Mouse (Mus musculus) MN1 (cell line): ENCODE results near the gene Erbb2.

Source experiments
- DNase-seq: peaks from one replicate; pipeline ENCODE4 v3.0.0-alpha.2; 2016; ENCODE audit warnings: low spot score

Gene Erbb2

DNA sequence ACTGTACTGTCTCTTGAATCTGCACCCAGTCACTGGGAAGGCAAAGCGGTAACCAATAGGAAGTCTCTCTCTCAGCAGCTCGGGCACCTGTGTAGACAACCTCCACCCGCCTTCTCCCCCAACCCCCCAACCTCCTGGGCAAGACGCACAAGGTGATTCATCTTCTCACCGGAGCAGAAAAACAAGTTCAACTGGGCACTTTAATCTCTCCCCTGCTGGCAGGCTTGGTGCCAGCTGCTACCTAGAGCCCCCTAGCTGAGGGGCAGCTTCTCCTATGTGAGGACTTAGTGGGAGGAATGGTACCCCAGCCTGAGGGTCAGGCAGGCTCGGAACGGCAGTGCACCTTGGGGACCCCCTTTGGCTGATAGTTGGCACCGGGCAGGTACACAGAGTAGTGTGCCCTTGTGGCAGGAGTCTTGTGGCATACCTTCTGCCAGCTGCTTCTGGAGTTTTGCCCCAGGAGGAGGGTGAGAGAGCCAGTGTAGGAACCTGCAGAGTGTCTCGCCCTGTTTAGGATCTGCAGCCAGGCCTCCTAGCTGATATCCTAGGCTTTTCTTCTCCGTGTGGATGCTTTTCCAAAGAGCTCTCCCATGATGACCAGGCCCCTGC lies 6.8 kb downstream of the Erbb2 start:
- DNase-seq = no peak

DNA sequence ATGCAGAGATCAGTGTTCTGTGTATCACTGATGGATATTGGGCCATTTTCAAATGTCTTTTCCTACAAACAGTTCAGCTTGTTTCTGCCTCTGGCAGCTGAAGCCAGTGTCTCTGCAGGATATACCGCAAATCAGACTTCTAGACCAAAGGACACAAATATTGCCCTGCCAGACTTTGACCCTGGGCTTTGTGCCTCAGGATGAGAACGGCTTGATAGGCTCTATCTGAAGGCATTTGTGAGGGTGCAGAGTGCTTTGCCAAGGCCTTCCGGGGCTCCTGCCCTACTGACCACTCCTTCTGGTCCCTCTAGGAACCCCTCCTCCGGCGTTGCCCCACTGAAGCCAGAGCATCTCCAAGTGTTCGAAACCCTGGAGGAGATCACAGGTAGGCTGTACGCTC lies 14.3 kb downstream of the Erbb2 start:
- DNase-seq = no peak

DNA sequence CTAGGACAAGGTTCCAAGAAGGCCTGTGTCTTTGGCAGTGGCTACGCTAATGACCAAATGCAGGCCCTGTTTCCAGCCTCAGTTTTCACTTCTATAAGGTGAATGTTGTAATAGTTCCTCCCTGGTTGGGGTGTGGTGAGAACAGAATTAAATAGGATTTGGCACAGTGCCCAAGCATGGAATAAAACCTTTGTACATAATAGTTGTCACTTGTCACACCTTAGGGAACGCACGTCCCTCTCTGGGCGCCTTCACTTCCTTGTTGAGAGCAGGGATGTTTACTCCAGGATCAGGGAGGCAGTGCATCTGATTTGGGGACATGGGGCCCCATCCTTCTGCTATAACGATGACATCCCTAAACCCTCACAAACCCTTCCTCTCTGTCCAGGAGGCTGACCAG lies 16.2 kb downstream of the Erbb2 start:
- DNase-seq = no peak

DNA sequence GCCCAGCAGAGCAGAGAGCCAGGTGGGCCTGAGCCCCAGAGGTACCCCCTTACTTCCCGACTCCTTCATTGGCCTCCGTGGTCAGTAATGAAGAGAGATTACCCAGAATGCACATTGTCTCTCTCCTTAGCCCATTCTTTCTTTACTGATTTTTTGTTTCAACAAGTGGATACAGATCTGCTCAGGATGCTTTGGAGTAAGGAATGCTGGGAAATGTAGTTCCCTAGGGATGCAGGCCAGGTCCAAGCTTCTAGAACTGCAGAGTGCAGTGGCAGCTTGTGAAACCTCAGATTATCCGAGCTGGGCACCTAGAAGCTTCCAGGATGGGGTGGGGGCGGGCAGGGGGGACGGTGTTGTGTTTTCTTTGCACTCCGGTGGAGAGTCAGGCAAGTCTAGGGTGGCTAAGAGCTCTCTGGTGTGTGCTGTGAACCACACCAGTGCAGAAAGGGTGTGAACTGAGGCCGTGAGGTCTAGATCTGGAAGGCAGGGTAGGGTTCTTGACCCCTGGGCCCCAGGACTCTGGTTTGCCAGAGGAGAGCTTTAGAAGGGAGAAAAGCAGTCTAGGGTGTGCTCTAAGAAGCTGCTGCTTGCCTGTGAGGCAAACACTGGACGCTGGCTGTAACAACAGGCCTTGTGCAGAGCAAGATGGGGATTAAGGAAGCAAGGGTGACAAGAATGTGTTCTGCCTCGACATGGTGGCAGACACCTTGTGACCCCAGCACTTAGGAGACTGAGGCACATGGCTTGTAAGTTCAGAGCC lies 19.7 kb downstream of the Erbb2 start:
- no peak for DNase-seq

DNA sequence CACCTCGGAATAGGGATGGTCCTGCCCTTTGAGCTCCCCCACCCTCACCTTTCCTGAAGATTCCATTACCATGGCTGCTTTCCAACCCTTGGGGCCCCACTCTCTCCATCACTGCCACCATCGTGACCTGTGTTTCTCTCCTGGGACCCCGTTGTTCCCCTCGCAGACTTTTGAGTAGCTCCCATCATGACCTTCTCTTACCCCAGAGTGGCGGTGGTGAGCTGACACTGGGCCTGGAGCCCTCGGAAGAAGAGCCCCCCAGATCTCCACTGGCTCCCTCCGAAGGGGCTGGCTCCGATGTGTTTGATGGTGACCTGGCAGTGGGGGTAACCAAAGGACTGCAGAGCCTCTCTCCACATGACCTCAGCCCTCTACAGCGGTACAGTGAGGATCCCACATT lies 23.5 kb downstream of the Erbb2 start:
- DNase-seq = no peak

DNA sequence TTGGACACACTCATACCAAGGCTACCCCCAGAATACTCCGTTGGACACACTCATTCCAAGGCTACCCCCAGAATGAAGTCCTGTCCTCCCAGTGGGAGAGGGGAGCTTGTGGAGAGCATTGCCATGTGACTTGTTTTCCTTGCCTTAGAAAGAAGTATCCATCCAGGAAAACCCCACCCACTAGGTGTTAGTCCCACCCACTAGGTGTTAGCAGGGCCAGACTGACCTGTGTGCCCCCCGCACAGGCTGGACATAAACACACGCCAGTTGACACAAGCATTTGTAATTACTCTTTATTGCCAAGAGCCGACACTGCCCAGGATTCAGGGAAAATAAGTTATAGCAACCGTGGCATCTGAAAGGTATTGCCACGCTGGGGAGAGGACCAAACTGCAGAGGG lies 25.2 kb downstream of the Erbb2 start:
- DNase-seq = no peak

DNA sequence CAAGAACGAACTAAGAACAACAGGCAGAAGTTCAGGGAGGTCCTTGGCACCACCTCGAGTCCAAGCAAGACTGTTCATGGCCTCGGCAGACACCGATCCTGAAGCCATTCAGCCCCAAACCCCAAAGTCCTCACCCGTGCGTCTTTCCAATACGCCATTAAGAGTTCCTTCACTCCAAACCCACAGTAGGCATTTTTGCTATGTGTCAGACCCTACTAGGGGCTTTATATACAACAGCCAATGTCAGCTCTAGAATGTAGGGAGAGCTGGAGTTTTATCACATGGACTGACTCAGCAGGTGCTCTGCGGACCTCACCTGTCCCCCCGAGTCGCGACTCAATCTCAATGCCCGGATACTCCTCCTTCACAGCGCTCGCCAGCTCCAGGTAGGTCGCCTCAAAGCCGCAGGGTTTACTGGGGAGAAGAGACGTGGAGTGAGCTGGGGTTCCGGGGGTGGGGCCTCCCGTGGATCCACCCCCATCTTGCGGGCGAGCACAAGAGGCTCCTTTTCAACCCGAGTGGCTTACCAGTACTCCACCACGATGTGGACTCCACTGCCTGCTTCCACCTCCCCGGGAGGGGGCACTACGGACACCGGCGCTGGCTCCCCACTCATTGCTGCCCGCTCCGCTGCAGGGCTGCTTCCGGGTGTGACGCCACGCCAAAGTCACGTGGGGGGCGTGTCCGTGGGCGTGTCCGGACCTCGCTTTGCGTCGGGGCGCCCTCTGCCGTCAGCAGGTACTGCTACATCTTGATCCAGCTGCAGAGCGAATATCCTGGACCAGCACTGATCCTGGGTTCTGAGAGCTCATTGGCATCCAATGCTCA lies 26.3 kb downstream of the Erbb2 start, which contains the start of gene Mien1:
Gene Mien1 (minus strand): TSS at position 661 of the 828 bp plus-strand sequence.
- peak; percentile 93 for DNase-seq

DNA sequence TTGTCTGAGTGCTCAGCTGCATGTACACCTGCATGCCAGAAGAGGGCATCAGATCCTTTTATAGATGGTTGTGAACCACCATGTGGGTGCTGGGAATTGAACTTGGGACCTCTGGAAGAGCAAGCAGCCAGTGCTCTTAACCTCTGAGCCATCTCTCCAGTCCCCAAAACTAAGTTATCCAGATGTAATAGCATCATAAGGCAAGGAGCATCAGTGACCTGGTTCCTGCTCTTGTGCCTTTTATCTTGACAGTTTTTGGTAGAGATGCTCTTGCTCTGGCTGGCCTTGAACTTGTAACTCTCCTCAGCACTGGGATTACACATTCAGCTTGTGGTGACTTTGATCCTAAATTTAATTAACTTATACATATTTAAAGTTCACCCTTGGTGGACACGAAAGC lies 31.4 kb downstream of the Erbb2 start:
- no peak for DNase-seq

DNA sequence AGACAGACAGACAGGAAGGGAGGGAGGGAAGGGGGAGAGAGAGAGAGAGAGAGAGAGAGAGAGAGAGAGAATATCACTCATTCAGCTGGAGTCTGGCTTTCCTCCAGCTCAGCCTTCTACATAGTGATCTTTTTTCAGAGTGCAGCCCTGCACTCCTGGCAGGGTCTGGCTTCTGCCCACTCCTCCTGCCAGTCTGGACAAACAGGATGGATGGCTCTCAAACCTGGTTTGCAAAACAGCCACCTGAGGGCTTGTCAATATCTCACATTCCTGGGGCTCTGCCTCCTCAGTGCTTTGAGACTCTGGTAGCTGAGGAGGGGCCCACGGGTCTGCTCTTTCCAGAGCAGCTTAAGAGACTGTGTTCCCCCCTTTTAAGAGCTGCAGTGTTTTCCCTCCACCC lies 33.0 kb downstream of the Erbb2 start:
- no peak for DNase-seq

DNA sequence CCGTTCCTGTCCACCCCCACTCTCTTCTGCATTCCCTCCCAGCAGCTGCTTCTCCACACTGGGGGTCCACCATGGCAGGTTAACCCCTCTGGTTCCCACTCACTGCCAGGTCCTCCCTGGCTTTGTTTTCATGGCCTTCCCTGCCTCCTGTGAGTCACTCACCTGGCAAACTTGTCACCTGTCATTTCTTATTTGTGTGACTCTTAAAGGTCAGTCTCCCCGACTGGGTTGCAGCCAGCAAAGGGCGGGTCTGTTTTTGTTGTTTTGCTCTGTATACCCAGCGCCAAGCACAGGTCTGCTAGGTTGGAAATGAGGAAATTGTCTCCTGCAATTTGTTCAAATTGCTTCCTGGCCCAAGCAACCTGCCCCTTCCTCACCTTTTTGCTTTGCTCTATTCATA lies 33.4 kb downstream of the Erbb2 start:
- no peak for DNase-seq

DNA sequence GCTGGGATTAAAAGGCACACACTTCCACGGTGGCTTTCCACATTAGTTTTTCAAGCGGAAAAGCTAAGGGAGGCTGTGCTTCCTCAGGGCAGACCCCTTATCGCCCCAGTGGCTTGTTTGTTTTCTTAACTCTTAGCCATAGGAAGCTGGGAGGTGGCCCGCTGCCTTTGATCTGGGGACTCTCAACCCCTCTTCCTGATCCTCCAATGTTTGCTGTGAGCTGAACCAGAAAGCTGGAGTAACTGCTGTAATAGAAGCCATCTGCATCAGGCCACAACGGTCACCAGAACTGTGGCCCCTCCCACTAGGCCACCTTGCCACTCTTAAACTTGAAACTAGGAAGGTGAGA lies 33.9 kb downstream of the Erbb2 start, which contains the start of gene Grb7:
Gene Grb7 (plus strand): TSS at position 182 of the 349 bp plus-strand sequence.
- DNase-seq = no peak

DNA sequence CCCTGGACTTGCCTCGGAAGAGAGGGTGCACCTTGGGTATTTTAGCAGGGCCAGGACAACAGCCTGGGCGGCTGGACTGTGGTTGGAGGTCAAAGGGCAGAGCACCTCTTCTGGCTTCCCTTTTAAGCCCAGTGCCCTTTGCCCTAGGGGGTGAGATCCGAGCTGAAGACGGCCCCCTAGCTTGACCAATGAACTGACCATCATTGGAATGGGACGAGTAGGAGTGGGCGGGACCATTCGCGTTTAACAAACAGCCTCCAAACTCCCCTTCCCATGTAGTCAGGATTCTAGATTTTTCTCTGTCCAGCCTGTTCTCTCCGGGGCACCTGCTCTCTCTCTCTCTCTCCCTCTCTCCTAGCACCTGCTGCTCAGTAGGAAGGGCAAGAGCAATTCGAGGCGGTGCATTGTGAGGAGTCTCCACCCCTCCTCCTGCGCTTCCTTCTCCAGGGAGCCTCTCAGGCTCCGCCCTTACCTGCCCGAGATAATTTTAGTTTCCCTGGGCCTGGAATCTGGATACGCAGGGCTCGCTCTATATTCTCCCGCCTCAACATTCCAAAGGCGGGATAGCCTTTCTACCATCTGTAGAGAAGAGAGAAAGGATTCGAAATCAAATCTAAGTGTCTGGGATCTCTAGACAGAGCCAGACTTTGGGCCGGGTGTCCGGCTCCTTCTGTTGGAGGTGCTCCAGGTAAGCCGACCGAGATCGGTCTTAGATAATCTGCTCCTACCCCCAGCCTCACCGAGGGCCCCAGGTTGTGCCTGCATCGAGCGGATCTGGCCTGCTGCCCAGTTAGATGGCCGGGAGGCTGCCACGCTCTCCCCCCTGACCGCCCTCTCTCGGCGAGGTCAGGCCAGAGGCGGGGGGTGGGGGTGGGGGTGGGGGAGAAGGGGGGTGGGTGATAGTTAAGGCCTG lies 34.5 kb downstream of the Erbb2 start:
- no peak for DNase-seq

DNA sequence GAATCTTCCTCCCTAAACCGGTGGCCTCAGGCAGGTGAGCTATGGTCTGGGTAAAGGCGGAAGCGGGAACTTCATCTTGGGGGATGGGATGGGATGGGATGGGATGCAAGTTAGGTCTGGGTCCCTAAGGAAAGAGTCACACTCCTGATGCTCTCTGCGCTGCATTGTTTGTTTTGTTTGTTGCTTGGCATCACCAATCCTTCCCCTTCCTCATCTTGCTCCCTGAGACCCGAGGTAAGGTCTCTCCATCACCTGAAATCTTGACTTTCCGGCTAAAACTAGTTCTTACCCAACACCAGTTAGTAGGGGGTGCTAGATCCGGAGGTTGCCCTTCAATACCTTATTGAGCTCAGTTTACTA lies 35.2 kb downstream of the Erbb2 start:
- DNase-seq = no peak

DNA sequence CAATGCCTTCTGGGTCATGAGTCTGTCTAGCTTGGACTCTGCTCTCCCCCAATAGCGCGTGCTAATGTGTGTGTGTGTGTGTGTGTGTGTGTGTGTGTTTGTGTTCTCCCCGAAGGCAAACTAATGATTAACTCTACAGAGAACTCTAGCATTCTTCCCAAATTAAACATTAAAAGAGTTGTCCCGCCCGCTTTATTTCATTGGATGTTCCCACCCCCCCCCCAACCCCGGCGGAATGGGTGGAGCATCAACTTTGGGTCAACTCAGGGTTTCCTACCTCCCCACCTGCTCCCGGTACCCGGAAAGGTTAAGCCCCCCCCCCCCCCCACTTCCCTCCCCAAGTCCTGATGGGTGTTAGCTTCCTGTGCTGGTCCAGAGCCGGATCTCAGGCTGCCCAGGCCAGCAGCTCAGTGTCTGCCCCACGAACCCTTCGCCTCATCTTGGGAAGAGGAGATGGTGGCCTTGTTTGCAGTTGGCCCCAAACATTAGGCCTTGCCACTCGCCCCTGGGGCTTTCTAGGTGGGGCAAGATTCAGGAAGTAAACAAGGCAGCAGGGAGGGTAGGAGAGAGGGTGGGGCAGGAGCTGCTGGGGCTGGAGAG lies 36.0 kb downstream of the Erbb2 start:
- no peak for DNase-seq

DNA sequence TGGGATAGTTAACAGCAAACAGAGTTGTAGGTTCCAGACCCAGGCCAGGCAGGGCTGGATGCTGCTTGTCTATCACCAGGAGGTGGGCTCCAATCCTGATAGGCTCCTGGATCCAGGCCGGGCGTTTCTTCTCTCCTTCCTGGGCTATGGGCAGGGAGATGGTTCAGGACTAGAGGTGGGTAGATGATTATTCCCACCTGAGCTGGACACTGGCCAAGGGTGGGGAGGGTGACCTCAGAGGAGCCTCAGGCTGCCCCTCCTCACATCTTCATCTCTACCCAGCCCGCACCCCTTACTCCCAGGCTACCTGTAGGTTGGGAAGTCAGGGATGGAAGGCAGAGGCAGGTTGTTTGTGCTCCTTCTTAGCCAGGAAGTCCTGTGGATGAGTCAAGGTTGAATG lies 37.1 kb downstream of the Erbb2 start:
- no peak for DNase-seq

DNA sequence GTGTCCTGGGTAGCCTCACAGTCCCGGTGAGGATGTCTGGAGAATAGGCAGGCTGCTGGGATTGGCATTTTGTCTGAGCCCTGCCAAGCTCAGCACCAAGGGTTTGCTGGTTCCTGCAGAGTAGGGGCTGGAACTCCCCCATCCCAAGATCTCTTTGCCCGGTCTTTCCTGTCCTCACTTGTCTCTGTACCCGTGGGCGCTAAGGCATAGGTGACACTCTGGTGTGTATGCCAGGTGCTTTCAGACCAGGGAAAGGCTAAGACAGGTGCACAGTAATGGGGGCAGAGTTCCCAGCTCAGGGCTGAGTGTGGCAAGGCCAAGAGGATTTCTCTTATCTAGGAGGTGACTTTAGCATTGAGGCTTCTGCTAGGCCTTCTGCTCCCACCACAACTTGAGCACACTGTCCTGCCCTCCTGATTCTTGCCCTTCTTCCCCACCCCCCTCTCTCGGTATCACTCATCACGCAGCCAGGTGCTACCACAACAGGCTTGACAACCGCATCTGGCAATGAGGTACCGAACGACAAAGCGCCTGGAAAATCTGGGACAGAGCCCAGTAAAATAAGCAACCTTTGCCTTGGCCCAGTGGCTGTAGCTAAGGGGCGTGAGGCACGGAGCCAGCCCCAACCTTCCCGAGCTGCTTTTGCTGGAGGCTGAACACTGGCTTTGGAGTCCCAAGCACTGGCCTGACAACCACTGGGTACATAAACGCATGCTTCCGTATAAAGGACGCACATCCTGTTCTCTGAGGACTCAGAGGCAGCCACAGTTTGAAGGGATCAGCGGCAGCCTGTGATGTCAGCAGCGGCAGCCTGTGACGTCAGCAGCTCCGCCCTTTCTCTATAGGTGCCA lies 37.9 kb downstream of the Erbb2 start:
- DNase-seq = no peak

DNA sequence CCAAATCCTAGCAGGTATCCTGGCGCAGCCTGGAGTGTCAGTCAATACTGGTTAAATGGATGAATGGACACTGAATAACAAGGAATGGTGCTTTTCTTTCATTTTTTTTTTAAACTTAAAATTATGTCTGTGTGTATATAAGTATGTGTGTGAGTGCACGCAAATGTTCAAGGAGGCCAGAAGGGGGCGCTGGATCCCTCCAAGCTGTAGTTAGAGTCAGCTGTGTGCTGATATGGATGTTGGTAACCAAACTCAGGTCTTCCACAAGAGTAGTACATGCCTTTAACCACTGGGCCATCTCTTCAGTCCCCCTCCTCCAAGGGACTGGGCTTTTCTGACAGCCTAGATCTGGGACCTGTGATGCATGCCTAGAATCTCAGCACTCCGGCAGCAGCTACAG lies 43.2 kb downstream of the Erbb2 start:
- DNase-seq = no peak

DNA sequence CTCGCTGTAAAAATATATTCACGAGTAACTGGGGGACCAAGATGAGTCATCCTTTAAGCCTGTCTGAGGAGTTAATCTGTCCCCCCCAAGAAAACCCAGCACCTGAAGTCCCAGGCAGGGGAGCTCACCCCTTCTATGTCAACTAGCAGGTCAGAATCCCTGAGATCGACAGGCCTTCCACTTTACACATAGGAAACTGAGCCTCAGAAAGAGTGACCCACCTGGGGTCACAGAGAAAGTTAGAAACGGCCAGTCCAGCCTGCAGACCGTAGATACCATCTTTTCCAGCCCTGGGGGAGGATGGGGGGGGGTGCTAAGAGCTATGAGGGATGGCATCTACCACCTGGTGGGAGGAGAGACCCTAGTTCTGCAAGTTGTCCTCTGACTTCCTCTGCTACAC lies 44.3 kb downstream of the Erbb2 start:
- no peak for DNase-seq

DNA sequence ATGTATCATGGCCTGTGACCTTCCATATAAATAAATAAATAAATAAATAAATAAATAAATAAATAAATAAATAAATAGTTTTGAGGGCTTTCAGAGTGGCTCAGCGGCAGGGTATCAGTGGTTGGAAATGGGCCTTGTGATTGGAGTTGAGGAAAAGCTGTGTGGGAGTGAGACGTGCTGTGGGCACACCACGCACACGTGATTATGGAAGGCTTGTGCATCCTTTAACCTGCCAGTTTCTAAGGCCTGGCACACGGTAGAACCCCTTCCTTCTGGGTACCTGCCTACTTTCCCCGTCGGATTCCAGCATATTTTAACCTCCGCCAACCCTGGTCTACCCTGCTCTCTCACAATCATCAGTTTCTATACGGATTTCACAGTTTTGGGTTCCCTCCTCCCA lies 44.7 kb downstream of the Erbb2 start:
- no peak for DNase-seq

DNA sequence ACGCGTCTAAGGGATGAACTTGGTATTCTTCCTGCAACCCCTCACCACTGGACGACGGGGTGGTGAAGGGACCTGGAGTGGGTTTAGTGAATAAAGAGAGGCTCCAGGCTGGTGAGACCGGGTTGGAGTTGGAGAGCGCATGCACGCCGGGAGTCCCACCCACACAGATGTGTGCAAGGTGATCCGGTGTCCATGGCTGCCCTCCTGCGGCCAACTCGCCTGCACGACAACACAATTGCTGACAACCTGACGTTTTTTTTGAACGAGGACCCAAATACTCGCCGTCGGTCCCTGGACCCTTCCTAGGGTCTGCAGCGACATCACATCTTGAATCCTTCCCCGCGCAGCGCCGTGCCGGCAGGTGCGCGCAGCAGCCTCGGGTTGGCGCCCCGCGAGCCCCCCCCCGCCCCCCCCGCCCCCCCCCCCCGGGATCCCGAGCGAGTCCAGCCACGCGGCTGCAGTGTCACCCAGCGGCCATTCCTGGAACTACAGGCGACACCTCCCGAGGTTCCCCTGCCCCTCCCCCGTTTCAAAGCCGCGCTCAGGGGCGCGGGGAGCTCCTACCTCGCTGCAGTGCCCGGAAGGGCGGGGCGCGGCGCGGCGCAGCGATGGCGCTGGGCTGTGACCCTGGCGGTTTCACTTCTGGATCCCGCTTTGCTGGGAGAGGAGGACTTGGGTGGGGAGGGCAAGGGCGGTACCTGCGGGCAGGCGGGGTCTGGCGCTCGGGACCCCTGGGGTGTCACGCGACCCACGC lies 45.3 kb downstream of the Erbb2 start:
- DNase-seq = peak; percentile 87
